Mouse (Mus musculus) kidney, postnatal 36 days (tissue): ENCODE results near the gene Mettl21e.
A peak's percentile ranks its signal among the peaks of the same experiment; 100 is the strongest.
"Not testable (repeated sequence)": the region's sequence is repeated elsewhere in the genome, so short reads cannot be mapped to it uniquely, and the experiment has no call there.

Experiments used
- DNase-seq, 2 experiments: peaks; one replicate each; pipeline ENCODE4 v3.0.0; 2021 to 2022; ENCODE audit warnings: mixed read lengths in 2 of 2

The Mettl21e gene

DNA sequence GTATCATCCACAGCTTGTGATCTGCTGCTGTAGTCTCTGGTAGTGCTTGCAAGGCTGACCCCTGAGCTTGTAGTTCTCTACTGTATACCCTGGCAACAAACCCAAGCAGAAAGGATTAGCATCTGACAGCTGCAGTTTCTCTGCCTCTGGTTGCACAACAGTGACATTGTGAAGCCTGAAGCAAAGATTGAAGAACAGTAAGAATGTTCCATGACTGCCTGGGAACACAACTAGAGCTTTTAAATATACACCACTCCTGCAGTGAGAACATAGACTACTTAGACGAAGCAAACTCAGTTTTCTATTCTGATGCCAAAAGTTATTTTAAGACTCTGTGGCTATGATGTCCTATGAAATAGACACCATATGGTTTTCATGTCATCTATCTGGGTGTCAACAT is at the start of gene Mettl21e:
Mettl21e (minus strand) TSS at position 86 of the 400 bp plus-strand sequence.
- DNase-seq, result peak; percentile 15 to 41

DNA sequence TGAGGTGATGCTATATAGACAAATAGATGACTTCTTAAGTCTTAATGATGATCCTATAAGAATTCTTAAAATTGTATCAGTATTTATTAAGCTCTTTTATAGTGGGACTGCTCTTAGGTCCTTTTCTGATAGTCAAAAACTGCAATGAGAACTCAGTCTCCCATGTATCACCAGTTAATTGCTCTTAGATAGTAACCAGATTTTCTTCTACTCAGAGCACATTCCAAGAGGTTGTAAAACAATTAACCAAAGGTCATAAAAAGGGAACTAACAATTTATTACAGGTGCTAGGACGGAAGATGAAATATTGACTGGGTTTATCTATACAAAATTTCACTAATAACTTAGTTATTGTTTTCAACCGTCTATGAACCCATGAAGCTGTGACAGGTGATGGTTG is 21.7 kb upstream of the Mettl21e start:
- DNase-seq, result not testable (repeated sequence)

DNA sequence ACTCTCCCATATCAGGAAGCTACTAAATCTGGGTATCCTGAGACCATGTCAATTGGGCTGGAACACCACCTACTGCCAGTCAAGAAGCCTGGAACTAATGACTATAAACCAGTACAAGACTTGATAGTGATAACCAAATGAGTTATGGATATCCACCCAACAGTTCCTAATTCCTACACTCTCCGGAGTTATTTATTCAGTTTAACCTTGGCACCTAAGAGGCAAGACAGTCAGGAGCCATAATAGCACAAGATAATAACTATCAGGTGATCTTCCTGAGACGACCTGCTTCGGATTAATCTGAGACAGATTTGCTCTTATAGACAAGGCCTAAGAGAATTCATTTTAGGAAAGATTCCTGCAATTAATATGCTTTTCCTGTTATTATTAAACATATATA is 21.2 kb upstream of the Mettl21e start:
- no peak for DNase-seq

DNA sequence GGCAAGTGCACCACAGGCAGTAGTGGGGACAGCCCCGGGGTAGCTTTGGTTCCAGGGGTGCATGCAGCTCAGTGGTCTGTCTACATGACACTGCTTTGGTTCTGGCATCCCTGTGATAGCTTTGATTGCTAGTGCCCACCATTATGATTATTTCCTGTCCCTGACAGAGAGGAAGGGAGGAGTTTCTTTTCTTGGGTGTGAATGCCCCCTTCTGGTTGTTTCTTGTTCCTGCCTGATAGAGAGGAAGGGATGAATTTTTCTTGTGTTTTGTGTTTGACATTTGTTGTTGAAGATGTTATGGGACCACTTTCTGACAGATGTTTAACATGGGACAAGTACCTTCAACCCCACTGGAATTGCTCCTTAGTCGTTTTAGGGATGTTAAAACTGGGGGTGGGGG is 18.5 kb upstream of the Mettl21e start:
- DNase-seq, result no peak

DNA sequence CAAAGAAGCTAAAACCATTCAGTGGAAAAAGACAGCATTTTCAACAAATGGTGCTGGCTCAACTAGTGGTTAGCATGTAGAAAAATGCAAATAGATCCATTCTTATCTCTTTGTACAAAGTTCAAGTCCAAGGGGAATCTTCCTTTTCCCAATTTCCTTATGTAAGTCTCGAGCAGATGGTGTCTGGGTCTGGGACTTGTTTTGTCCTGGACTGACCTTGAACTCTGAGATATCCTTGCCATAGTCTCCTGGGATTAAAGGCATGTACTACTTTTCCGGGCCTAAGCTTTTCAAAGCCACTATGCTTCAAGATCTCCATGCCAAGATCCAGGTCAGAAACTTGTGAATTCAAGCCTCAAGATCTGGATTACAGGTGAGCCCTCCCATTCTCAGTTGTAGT is 16.6 kb upstream of the Mettl21e start:
- no peak for DNase-seq

DNA sequence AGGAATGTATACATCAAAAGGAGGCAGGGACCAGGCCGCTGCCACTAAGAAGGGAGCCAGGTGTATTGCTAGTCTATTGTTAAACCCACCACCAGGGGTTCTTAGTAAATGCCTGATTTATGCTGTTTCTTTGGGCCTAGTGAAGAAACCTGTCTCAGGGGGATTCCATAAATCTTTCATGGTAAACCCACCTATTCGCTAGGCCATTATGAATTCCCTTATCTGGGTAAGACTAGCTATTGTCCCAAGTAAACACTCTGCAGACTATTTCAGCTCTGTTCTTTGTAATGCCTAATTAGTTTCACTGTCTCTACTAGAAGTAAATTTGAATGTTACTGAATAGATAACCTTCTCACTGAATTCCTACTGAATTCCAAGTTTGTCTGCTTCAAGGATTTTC is 15.8 kb upstream of the Mettl21e start:
- DNase-seq, result not testable (repeated sequence)

DNA sequence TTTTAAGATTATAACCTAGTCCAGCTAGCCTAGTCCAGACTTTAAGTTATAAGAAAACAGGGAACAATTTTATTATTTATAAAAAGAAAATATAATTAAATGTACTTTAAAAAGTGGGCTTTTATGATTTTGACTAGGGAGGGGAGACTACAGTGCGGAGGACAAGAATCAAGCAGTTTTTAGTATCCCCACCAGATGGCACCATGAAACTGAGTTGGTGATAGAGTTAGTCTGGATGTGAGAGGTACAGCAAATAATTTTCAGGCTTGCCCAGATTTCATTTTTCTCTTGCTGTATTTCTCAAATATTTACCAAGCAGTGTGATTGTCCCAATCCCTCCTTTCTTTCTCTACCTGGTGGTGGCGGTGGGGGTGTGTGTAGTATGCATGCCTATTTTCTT is 10.3 kb upstream of the Mettl21e start:
- peak; percentile 20 to 48 for DNase-seq

DNA sequence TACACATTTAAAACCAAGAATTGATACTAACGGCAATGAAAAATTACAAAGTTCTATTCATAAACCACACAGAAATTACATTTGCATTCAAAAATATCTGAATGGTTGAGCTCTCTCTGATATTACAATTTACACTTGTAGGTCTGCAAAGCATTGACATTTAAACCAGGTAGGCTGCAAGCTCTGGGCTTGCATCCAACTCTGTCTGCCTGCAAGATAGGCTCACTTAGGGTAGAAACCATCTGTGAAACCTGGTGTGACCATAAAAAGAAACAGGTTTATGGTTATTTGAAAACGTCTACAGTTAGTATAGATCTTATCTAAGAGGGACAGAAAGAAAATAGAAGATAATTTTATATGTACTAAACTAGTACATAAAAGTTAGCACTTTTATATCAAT is 1.6 kb downstream of the Mettl21e start:
- DNase-seq, result no peak

DNA sequence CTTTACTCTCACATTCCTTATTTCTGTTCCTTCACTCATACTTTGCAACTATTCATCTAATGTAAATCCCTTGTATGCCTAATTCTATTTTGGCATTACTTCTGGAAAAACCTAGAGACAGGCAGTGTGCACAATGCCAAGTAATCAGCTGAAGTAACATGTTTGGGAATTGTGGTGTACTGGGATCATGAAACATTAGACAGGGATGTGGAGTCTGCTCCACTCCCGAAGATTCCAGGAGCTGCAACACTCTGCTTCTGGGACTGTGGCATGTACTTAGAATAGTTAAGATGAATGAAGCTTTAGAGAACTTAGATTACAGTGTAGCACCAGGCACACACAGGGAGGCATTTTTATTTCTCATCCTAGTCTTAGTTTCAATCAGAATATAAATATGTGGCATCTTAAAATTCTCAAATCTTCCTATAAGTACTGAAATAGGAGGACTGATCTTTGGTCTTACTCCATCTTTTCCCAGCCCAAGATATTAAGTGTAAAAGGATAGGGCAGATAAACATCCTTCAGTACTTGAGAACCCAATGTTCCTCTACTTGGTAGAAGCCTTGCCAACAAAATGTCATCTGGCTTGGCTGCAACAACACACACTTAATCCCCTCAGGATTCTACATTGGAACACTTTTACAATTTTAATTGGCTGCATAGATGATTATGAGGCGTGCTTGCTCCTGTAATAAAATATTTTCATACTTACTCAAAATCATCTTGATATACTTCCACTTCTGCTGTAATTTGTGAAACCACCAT is 2.2 kb downstream of the Mettl21e start:
- DNase-seq, result peak in 1 of 2 experiments; percentile 49

DNA sequence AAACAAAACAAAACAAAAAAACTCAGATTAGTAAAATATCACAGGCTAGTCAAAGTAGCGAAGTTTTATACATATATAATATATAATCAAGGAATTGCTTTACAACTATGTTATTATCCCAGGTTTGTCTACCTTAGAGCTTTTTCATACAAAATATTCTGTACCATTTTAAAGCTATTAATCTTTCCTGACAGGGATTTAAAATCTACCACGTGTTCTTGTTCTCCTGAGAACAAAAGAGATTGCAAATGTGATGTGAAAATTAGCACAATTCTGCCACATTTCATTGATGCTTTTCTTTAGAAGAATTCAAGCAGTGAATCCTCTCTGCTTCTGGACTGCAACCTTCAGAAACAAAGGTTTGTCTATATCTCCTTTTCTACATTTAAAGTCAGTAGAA is 4.3 kb downstream of the Mettl21e start:
- no peak for DNase-seq

DNA sequence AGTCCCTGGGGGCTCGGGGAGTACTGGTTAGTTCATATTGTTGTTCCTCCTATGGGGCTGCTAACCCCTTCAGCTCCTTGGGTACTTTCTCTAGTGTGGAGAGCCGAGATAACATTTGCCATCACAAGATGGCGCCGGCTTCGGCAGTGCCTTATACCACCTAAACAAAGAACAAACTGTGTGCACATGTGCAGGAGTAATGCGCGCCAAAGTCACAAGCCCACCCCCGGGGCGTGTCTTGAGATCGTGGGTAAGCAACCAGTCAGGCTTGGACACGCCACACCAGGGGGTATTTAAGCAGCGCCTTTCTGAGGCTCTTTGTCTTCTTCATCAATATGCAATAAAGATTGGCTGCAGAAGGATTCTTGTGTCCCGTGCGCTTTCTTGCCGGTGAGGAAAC is 15.9 kb downstream of the Mettl21e start:
- DNase-seq, result no peak

DNA sequence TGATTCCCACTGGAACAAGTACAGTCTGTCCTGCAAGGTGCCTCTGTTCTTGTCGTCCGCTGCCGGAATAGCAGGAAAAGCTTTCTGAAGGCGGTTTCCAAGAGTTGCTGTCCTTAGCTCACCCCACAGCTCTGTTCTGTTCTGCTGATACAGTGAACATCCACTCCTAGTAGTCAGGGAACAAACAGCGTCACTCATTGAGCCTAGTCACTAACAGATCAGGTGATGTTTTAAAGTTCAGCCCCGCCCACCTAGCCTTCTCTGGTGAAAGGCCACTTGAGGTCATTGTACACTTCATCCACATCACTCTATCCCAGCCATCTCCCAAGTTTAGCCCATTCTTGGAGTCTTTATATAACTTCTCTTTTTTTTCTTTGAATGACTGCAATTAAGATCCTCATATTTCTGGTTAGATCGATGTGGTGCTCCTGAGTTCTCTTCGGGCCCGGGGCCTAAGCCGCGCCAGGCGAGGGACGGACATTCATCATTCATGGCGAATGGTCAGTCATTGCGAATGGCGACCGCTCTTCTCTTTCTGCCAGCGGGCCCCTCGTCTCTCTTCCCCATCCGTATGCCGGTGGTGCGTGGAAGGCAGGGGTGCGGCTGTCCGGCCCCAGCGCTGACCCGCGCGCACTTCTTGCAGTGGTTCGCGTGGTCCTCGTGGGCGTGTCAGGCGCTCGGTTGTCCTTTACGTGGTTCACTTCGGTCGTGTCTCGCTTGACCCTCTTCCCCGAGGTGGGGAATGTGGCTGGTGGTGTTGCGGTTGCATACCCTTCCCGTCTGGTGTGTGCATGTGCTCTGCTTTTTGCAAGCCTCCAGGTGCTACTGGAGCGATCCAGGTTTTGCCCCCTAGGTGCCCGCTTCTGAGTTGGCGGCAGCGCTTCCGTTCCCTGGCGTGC is 20.2 kb downstream of the Mettl21e start:
- peak; percentile 81 to 89 for DNase-seq

DNA sequence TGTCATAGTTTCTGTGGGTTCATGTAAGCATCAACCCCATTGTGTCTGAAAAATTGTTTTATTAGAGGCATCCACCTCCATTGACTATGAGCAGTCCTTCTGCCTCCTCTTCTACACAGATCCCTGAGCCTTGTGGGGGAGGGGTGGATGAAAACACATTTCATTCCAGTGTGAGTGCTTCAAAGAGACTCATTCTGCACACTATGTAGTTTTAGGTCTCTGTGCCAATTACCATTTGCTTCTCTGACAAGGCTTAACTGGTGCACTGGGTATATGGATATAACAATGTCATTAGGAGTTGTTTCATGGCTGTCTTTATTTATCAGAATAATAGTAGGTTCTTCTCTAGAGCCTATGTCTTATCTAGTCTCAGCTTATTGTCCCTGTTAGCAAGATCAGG is 32.4 kb downstream of the Mettl21e start:
- no peak for DNase-seq

DNA sequence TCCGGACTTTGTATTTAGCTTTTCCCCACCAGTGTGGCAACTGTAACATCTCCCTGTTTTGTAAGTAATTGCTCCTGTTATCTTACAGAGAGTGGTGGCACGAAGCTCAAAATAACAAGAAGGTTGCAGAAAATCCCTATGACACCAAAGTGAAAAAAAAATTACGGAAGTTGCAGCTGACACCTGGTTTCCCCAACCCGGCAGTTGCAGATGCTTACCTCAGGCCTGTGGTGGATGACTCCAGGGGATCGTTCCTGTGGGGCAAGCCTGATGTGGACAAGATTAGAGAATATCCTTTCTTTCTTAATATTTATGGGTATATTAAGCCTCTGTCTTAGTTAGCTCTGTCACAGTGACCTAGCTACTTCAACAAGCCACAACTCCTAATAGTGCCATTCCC is 40.7 kb downstream of the Mettl21e start:
- DNase-seq, result no peak

DNA sequence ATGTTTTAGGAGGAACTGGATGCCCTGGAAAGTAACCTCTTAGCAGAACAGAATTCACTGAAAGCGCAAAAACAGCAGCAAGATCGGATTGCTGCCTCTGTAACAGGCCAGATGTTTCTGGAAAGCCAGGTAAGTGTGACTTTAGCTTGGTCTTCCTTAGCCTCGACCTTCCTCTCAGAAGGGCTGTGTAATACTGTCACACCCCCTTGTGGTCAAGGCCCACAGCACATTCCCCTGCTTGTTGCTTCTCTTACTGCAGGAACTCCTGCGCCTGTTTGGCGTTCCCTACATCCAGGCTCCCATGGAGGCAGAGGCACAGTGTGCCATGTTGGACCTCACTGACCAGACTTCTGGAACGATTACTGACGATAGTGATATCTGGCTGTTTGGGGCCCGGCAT is 44.9 kb downstream of the Mettl21e start:
- peak in 1 of 2 experiments; percentile 20 for DNase-seq

DNA sequence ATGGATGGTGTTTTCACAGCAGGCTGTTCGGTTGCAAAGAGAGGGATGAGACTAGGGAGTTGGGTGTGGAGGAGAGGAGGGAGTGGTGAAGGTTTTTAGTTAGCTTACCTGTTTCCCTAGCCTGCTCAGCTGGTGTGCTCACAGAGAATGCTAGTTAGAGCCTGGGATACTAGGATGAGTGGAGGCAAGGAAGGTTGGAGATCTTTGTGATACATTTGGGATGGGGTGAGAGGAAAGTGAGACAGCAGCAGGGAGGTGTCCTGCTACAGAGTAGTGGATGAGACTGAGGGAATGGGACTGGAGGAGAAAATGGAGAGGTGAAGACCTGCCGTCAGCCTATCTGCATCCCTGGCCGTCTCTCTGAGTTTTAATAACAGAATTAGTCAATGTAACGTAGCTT is 46.1 kb downstream of the Mettl21e start:
- no peak for DNase-seq

DNA sequence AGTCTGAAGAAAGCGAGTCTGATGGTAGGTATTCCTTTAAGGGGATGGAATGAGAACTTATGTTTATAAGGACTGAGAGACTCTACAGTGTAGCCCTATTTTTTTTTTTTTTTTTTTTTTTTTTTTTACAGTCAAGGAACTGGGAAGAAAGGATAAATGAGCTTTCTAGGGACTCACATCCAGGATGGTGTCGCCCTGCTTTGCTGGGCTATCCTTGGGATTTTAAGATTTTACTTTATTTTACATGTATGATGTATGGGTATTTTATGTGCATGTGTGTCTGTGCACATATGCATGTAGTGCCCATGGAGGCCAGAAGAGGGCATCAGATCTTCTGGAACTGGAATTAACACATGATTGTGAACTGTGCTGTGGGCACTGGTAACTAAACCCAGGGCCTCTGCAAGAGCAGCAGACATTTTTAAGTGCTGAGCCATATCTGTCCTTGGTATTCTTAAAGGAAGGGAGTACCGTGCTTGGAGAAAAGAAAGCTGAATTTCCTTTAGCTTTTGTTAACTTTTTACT is 50.8 kb downstream of the Mettl21e start:
- peak in 1 of 2 experiments; percentile 16 for DNase-seq

DNA sequence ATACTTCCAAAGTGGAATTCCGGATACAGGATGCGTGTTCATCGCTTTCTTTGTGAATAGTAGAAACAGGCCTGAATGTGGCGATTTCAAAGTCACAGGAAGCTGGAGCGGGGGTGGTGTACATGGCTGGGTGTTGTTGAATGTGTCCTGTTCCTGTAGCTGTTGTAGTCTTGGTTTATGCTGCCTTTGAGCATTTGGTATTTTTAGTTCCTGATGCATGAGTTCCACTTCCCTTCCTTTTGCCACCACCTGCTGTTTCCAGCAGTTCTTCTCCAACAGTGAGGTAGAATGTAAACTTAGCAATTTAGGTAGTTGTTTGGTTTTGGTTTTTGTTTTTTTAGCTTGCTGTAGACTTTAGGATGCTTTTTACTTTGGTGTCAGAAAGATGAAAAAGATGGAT is 56.4 kb downstream of the Mettl21e start:
- no peak for DNase-seq

DNA sequence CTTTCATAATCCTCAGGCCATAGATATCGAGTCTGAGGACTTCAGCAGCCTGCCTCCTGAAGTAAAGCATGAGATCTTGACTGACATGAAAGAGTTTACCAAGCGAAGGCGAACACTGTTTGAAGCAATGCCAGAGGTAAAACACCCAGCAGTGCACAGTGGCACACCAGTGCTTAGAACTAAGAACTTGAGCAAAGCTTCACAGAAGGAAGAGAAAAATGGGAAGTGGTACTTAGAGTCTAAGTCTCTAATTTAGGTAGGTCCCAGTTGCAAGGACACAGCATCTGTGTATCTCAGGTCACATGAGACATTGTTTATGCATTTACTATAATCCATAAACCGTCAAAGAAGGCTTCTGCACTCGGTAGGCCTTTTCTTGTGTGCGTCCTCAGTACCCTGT is 56.9 kb downstream of the Mettl21e start:
- DNase-seq, result no peak

DNA sequence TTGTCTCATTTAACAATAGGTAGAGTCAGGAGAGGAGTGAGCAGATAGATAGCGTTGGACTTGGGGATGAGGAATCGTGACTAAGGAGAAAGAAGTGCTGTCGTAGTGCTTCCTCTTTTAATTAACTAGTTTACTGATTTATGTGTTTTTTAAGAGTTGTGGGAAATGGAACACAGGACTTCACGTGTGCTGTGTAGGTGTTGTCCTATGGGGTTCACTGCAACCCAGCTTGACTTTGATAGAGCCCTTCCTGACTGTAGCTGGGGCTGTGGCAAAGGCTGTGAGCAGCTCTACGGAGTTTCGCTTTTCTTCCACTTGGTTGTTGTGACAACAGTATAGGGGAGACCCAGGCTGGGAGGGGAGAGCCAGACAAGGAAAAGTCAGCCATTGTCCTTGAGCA is 60.4 kb downstream of the Mettl21e start:
- DNase-seq, result no peak

DNA sequence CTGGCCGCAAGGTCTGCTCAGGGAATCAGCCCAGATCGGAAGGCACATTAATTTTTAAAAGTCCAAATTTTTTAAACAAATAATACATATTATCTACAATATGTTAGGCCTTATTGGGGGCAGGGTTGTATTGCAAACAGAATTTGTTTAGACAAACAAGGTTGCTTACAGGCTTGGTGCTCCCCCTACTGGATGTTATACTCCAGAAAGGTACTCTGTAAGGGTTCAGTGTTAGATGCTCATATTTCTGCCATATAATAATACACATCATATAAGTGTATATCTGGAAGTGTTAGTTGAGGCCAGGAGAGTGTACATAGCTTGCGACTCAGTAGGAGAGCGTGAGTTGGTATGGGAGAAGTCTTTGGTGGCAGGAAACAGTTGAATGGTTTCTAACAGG is 63.5 kb downstream of the Mettl21e start:
- peak; percentile 23 to 49 for DNase-seq
